Mouse (Mus musculus): Measurements from ENCODE around the gene Igf1. TPM values are rescaled to one million over a fixed set of nuclear protein-coding genes. Genes with fewer than 3 reads are reported as not detected.

Gene Igf1
- polyA plus RNA-seq (2017; shearing (Covaris generic)) = 1 to 10 TPM in 1 of 2 experiments, under 1 TPM in 1; 0.67 to 2.1 TPM

DNA sequence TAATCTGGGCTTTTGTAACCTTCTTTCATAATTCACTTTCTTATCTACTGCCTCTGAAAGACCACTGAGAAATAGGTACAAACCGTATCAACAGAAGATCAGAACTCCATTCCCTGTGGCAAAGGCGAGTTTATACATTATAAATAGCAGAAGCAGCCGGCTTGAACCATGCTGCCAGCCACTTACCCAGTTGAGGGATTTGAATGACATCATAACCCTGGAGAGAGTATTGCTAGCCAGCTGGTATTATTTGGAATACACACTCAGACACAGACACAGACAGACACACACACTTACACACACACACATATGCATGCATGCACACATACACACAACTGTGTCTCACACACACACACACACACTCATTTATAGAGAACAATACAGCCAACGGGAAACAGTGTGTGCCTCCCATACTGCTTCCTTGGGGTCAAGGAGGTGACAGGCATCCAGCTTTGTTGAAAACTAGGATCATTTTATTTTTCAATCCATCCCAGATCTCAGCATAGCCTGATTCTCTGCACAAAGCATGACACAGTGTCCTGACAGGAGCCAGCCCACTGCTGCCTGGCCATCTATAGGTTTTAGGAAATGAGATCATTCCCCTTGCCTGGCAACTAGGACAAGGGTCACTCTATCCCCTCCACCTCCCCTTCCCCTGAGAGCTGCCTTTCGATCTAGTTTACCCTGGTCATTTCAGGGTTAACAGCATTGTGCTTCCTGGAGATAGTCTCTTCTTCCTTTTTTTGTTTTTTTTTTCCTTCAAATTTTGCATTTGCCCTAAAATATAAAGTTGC, at the start of gene Igf1:
Igf1 (plus strand) TSS at position 253 of the 794 bp plus-strand sequence.

Other genes with a start within 250 kb of the Igf1 start
- under 1 TPM in 1 of 2 experiments, not detected in 1; 0.47 TPM for gene Pmch, start 232.8 kb downstream of the Igf1 start, polyA plus RNA-seq (2017; shearing (Covaris generic))

All from activated CD4-positive, CD25-positive, alpha-beta regulatory T cell (primary cell).